Mouse (Mus musculus): Measurements from ENCODE around the gene 1700028K03Rik. TPM values are rescaled to one million over a fixed set of nuclear protein-coding genes. Genes with fewer than 3 reads are reported as not detected.

Gene 1700028K03Rik
- total RNA-seq (2023), result not detected

GRCm38 (mm10) chr5:107534581-107534980 lies at the start of gene 1700028K03Rik:
Gene 1700028K03Rik (plus strand): TSS chr5:107534709.

GRCm38 (mm10) chr5:107507321-107507720 lies 27.2 kb upstream of the 1700028K03Rik start, which contains the start of gene Gm42669:
Gene Gm42669 (plus strand): TSS chr5:107507621.

GRCm38 (mm10) chr5:107597301-107598077 lies 63.0 kb downstream of the 1700028K03Rik start, which contains the start of the genes Rpap2 and Glmn:
Gene Rpap2 (plus strand): TSS chr5:107597373.
Gene Glmn (minus strand): TSS chr5:107597888.

Other genes with a start within 250 kb of the 1700028K03Rik start
- 31.3 TPM for gene Tgfbr3, start 245.1 kb upstream of the 1700028K03Rik start, total RNA-seq (2023)
- 0.86 TPM for gene Brdt, start 203.6 kb upstream of the 1700028K03Rik start, total RNA-seq (2023)
- not detected for gene Ephx4, start 132.0 kb upstream of the 1700028K03Rik start, total RNA-seq (2023)
- not detected for gene Lpcat2b, start 103.2 kb upstream of the 1700028K03Rik start, total RNA-seq (2023)
- 8.2 TPM for gene Btbd8, start 96.7 kb upstream of the 1700028K03Rik start, total RNA-seq (2023)
- not detected for gene Gm42669, start 27.1 kb upstream of the 1700028K03Rik start, total RNA-seq (2023)
- gene Rpap2, start 62.7 kb downstream of the 1700028K03Rik start, total RNA-seq (2023), result 26.5 TPM
- 13.7 TPM for gene Glmn, start 63.2 kb downstream of the 1700028K03Rik start, total RNA-seq (2023)
- gene Gfi1, start 191.3 kb downstream of the 1700028K03Rik start, total RNA-seq (2023), result 41.2 TPM

Measured in CD8-positive naive resting alpha-beta T cell, adult 57 days (primary cell).